Mouse (Mus musculus) stomach, postnatal 0 days (tissue): Measurements from ENCODE around the gene Fgfr2.

Source experiments
- CTCF ChIP-seq: IDR thresholded peaks from 2 replicates; pipeline ENCODE4 v1.5.1; 2016; ENCODE audit warnings: antibody characterized with exemption, low read depth, mild to moderate bottlenecking, moderate library complexity
- EP300 ChIP-seq: optimal IDR thresholded peaks from 2 replicates; pipeline ENCODE3; 2016; ENCODE audit warnings: antibody characterized with exemption

- TF ChIP-seq CTCF (no peak), EP300 (no peak)
Measured at GRCm38 (mm10) chr7:132238921-132239320, 884.2 kb downstream of the Fgfr2 start.
